Mouse (Mus musculus): ENCODE results near the gene Kcnab1.

The Kcnab1 gene

DNA sequence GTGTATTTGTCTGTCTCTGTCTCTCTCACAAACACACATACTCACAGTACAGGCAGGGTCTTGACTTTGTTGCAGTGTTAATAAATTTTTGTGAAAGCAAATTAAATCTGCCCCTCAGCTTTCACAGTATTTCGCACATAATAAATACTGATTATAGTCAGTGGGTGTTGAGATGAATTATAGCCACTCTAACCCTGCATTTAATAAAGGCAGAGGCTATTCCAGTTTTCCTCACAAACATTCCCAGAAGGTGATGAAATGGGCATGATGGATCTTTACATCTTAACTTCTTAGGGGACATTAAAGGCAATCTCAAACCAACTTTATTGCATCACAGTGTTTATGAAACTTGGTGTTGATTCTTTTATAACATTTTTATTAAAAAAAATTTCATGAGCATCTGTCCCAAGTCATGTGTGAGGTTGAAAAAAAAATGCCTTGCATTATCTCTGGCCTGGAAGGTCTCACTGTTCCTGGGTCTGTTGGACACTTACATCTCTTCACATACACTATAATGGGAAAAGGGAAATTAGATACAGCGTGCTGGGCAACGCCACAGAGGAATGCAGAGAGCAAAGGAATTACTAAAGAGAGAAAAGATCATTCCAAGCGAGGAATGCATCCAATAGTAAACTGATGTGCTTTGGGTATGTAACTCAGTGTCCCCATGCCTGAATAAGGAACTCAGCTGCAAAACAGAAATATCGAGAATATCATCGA lies 95.3 kb downstream of the Kcnab1 start:
- no peak for DNase-seq (ENCODE audit: low read depth, low spot score)

DNA sequence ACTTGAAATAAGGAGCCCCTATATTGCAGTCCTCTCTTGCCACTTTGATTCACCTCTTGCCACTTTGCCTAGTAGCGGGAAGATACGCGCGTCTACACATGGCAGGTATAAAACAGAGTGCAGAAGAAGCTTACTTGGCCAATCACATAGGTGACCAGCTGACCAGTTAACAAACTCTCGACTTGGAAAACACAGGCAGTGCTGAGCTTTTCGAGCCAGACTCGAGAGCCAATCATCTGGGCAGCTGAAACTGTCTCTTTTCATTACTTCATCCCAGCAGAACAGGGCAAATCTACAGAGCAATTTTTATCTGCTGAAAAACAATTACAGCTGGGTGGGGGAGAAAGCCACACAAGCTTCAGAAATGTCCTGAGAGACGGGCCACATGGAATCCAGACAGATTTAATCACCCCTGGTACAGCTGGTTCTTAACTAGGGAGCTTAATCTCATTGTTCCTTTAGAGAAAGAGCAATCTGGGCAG lies 96.4 kb downstream of the Kcnab1 start:
- DNase-seq (ENCODE audit: low read depth, low spot score): no peak

DNA sequence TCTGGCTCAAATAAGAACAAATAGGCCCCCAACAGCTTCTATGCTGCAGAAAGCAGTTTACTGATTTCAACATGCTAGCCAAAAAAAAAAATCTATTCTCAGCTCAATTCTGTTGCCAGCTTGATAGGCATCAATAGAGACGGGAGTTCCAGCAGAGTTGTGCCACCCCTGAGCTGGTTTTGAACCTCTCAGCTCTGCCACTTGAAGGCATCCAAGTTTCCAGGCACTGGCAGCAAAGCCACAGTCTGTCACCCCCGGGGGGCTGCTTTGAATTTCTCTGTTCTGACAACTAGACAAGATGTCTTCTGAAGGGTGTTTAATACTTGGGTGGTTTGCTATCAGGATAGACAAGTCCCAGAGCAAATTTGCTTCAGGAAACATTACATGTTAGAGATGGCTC lies 104.5 kb downstream of the Kcnab1 start:
- no peak for DNase-seq (ENCODE audit: low read depth, low spot score)

DNA sequence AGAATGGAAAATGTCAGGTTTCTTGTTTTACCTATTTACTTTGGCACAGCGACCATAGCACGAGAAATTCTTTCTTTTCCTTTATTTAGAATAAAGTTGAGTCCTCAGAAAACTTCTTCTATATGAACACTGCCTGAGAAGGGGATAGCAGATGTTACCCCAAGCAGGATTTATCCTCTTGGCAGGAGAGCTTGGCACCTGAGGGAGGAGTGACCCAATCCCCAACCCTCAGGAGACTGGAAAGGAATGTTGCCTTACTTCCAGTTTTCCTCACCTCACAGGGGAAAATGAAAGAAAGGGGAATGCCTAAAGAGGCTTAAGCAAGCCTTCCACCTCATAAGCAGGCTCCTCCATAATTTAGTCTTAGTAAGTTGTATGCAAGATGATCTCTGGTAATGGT lies 105.5 kb downstream of the Kcnab1 start:
- no peak for DNase-seq (ENCODE audit: low read depth, low spot score)

DNA sequence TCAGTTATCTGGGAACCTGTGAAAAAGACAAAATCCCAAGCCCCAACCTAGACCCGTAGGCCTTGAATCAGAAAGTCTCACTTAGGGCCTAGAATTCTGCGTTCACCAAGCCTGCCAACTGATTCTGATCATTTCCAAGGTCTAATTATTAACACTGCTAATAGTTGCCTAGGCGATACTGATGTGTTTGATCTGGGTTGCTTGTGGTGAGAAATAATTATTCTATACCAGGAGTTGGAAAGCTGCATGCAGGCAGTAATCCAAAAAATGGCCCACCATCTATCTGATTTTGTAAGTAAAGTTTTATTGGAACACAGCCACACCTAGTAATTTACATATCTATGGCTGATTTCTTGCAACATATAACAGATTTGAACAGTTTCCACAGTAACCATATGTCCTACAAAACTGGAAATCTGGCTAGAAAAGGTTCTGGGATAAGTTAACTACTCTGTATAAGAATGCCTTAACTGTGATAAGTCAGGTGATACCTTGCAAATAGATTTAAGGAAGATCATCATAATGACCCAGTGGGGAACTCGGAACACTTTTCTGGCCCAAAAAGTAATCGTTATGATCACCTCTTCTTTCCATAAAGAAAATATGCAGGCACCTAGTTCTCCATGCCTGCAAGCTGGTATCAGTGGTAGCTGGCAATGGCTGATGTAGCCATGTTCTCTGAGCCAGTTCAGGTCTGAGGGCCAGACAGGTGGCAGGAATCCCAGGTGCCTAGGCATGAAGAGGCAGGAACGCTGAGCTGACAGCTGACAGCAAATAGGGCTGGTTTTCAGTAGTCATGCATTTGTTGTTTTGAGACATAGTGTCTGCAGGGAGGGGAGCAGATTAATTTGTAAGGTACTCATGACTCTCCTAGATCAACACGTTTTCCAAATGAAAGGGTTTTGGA lies 108.7 kb downstream of the Kcnab1 start:
- no peak for DNase-seq (ENCODE audit: low read depth, low spot score)

DNA sequence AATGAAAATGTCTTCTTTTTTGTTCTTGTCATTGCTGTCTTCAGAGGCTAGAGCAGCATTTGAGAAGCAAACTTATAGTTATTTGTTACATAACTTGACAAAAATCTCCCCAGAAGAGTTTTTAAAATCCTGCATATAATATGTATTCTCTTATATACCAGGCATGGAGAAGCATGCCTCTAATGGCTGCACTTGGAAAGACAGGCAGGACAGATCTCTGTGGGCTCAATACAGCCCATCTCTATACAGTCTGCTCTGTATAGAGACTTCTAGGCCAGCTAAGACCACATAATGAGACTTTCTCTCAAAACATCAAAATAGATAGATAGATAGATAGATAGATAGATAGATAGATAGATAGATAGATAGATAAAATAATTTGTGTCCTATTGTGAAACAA lies 111.1 kb downstream of the Kcnab1 start:
- DNase-seq (ENCODE audit: low read depth, low spot score): no peak

DNA sequence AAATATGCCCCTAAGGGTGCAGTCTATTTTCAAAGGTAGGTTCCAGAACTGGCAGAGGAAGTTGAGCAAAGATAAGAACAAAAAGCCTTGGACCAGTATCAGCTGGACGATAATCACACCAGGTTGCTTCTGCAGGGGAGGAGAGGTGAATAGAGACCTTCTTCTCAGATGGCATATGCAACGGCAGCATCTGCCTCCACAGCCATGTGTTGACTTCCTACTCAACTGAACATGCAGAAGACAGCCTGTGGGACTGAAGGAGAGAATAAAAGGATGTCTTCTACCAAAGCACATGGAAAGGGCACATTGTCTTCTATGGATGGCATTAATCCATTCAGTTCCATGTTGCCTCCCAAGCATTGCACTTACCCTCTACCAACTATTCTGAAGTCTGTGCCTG lies 114.5 kb downstream of the Kcnab1 start:
- DNase-seq (ENCODE audit: low read depth, low spot score): no peak

DNA sequence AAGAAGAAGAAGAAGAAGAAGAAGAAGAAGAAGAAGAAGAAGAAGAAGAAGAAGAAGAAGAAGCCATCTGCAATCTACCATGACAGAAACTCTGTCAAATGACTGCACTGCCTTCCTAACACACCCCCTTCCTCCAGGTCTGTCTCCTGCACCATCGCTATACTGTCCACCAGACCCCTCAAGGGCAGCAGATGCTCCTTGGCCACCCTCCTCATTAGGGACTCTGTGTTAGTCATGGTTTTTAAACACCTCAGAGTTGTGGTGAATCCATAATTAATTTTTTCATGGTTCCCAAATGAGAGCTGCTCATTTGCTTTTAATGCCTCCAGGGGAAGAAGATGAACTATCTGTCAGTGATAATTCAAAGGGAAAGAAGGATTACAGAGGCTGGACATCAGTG lies 121.8 kb downstream of the Kcnab1 start:
- DNase-seq (ENCODE audit: low read depth, low spot score): no peak

DNA sequence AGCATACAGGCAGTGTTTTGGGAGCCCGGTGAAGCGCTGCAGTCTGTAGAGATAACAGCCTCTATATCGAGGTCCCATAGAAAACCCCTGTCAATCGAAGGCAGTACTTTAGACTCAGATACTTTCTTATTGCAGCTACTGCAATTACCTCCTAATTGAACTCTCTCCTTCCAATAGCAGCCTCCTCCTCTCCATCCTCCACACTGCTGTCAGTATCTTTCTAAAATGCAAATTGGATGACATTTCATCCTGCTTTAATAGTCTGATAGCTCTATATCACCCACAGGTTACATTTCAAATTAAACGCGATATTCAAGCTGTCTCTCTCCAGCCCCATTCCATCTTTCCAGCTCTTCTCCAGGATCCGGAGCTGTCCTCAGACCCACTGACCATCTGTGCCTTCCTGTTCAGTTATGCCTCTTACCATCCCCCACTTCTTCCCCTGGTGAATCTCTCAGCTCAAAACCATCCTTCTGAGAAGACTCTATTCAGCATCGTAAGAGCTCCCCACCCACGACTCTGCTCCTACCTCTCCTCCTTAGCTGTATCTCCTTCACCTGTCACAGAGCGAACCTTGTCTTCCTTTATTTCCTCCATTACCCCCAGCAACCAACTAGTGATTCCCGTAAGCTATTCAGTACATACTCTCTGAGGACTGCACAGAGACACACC lies 122.4 kb downstream of the Kcnab1 start:
- no peak for DNase-seq (ENCODE audit: low read depth, low spot score)

DNA sequence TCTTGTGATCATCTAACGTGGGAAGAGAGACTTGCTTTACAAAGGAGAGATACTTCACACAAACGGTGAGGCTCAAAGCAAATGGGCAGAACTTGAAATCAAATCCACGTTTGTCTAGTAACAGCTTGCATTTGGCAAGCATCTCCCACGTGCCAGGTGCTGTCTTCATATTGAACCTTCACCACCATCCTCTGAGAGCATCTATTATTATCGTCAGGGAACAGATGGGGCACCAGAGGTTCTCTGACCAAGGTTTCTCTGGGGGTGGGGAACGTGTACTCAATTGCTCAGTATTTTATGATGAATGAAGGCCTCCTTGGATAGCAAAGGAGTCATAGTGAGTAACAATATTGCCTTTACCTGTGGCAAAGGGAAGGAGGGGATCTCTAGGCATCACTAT lies 139.8 kb downstream of the Kcnab1 start:
- DNase-seq (ENCODE audit: low read depth, low spot score): no peak

DNA sequence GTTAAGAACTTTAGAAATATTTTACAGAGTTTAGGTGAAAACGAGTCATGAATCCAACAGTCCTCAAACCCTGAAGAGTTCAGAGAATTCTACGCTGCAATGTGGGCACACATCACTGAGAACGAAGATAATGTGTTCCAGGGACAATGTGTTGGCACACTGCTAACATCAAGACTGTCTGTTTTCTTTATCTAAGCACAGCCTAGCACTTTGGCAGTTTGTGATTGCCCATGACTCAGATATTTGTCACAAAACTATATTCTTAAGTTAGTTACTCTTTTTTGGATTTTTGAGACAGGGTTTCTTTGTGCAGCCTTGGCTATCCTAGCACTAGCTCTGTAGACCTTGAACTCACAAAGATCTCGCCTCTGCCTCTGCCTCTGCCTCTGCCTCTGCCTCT lies 151.3 kb downstream of the Kcnab1 start:
- no peak for DNase-seq (ENCODE audit: low read depth, low spot score)

DNA sequence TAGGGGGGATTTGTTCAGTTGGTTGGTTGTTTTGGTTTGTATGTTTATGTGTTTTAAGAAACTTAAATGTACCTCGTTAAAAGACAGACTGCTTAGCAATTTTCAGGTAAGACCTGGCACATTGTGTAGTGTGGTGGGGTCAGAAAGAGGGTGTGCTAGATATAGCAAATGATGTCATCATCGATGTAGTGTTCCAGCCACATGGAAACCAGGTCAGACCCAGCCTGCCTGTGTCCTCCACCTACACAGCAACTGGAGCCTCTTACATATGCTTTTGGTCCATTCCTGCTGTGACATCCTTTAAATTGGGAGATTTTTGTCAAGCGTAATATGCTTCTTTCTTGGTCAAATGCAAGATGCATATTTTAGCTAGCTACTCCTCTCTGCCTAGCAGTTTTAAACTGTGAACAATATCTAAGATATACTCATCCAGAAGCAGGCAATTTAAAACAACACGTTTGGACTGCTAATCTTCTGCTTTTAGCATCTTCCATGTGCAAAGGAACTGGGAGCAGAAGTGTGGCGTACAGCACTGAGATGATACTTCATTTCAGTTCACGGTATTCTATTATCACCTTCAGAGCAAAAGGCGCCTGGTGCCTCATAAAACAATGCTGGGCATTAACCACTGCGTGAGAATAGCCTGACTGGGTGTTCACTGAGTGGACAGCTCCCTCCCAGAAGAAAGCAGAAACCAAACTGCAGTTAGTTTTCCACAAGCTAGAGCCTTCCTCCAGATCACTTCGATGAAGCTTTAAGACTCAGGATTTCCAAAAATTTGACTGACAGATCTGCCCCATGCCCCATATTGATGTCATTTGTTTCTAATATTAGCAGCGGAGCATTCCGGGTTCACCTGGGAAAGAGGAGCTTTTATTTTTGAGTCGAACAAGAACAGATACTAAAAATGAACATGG lies 153.6 kb downstream of the Kcnab1 start:
- no peak for DNase-seq (ENCODE audit: low read depth, low spot score)

DNA sequence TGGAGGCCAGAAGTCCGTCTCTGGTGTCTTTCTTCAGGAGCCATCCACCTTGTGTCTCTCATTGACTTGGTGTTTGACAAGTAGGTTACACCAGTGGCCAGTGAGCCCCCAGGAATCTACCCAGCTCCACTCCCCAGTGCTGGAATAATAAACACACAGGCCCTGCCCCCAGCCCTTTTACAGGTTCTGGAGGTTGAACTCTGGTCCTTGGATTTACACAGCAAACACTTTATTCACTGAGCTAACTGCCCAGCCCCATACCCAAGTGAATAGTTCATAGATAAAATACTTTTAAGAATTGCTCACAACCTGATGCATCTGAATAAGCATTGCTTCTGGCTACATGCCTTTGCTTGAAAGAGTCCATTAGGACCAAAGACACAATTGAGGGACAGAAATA lies 164.1 kb downstream of the Kcnab1 start:
- DNase-seq (ENCODE audit: low read depth, low spot score): no peak

DNA sequence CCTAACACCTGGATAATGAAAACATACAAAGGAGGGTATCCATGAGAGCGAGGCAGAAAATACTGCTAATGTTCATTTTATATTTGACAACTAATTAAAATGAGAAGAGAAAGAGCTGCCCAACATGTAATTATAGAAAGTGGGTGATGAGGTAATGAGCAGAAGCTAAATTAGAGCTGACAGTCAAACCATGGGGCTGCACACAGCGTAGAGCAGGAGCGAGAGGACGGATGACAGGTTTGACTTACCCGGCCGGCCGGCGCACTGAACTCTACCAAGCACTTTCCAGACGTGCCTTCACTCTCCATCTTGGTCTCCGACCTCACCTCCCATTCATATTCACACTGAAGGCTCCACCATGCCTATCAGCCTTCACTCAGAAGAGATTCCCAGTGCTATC lies 168.6 kb downstream of the Kcnab1 start:
- DNase-seq (ENCODE audit: low read depth, low spot score): no peak

DNA sequence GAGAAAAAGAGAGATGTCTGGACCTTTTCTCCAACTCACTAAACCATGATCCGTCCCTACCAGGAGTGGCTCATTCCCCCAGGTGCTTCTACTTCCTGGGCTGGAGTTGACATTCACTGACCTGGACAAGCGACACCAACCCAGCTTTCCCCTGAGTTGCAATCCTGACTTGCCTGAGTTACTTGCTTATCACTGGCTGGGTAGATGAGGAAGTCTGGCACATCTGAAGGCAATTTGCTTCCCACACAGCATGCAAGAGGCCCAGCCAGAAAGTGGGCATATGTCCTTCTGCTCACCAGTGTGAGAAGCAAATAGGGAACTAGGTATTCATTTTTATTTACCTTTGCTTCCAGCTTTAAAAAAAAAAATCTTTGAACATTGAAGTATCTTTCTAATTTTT lies 174.2 kb downstream of the Kcnab1 start:
- DNase-seq (ENCODE audit: low read depth, low spot score): no peak

DNA sequence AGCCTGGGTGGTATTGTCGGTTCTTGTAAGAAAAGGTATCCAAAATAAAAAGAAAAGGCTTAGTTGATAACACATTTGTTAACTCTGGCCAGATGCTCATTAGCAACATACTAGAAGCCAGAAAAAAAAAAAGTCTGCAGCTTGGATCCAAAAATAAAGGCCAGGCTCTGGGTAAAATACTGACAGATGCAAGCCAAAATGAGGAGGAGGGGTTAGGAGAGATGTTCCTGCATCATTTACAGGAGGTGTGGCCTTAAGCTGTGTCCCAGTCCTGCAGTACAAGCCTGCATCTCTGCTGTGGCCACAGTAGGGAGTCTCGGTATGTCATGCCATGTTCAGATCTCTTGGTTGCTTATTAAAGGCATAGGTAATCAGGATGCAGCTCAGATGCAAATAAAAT lies 179.8 kb downstream of the Kcnab1 start:
- no peak for DNase-seq (ENCODE audit: low read depth, low spot score)

DNA sequence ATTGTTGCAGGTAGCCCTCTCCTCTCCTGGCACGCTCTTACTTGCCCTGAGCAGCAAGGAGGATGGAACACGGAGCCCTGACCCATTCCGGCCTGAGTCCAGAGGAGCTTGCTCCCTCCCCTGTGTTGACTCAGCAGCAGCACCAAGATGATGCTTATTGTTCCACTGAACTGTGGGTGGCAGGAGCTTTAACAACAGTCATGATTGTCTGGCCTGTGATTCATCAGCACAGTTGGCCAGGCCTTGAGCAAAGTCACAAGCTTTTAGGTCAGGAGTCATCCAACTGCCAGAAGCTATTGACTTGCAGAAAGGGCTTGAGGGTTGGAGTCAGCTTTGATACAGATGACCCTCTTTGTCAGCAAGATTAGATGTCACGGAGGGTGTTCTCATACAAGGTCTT lies 187.8 kb downstream of the Kcnab1 start:
- no peak for DNase-seq (ENCODE audit: low read depth, low spot score)

DNA sequence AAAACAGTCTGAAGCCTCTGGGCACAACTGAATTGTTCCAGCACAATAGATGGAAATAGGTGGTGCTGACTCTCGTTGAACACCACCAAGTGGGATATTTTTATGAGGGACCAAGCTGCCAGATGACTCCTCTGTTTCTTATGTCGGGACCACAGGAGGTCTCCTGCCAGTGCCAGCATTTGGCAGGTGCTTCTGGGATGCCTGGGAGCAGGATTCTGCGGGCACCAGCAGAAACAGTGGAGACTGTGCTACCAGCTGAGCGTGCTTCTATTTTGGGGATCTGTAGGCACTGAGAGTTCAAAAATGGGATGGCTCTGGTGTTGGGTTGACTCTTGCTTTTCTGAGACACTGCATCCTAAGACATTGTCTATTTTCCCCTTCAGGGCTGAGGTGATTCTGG lies 190.0 kb downstream of the Kcnab1 start:
- no peak for DNase-seq (ENCODE audit: low read depth, low spot score)

DNA sequence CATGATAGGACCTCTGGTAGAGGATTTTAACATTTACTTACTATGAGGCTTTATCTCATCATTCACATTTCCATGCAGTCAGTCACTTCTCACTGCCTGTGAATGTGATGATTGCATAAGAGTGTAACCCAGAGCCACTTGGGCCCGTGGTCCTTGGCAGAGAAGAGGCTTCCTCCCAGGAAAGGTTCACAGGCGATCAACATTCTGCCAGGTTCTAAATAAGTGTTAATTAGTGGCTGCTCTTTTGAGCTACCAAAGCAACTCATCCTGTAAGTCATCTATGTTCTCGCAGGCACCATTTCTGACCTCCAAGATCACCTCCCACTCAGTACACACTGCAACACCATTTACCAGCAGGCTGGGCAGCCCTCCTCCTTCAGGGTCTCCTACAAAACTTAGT lies 192.3 kb downstream of the Kcnab1 start:
- DNase-seq (ENCODE audit: low read depth, low spot score): no peak

DNA sequence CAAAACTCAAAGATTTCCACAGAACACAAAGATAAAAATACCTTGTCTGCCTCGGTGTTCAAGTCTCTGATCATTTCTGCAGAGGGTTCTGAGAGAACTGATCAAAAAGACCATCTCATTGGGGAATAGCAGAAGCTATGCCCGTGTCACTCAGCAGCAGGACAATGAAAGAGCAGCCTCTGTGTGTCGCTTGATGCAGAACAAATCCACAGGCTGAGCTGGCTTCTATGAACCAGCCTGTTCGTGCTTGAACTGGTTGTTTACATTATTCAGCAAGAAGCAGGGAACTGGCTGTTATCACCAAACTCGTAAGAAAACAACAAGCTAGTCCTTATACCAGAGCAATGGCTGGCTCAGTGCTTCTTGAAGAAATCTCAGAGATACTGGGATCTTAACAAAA lies 193.4 kb downstream of the Kcnab1 start:
- DNase-seq (ENCODE audit: low read depth, low spot score): no peak

DNA sequence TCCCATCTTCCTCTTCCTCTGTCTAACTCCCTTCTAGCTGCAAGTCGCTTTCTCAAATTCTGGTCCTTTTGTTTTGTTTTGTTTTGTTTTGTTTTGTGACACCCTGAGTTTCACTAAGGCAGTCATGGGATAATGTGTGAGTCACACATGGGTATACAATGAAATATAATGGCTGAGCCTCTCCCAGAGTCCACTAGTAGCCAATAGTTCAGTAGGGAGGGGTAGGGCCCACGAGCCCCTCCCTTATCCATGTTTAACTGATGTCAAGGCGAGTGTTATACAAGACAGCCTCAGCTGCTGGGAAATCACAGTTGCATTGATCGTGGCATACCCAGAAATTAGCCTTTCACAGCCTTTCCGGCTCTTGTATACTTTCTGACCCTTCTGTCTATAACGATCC lies 206.7 kb downstream of the Kcnab1 start:
- no peak for DNase-seq (ENCODE audit: low read depth, low spot score)
